Mouse (Mus musculus): ENCODE measurements around the gene Nme3.
"Not testable (repeated sequence)": the region's sequence is repeated elsewhere in the genome, so short reads cannot be mapped to it uniquely, and the experiment has no call there.

The Nme3 gene

DNA sequence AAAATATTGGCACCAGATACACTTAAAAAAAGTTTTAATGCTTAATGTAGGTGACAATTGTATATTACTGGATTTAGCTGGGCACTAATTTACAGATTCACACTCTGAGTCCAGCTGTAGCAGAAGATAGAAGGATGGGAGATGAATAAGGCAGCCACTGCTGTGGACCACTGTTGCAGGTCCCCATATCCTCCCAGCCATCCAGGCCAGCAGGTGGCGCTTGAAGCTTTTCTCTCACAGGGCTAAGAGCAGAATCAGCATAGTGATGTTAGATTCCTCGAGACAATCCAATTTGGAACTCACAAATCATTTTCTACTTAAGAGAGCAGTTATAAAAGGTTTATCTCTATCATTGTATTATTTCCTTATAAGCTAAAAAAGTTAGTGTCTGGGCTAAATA lies 46.2 kb downstream of the Nme3 start:
- in situ Hi-C loops (cut with MboI; ENCODE audit: low pct_unique_long_range_greater_than_20kb in 1 of 2, low sequenced_read_pairs in 2 of 2, unreplicated experiment in 1 of 2): not testable (repeated sequence)

GRCm38 (mm10) chr17:24943036-24943435 lies 46.7 kb downstream of the Nme3 start:
- in situ Hi-C loops (cut with MboI; ENCODE audit: low pct_unique_long_range_greater_than_20kb in 1 of 2, low sequenced_read_pairs in 2 of 2, unreplicated experiment in 1 of 2): no loop called here

- in situ Hi-C loops (cut with MboI; ENCODE audit: low pct_unique_long_range_greater_than_20kb in 1 of 2, low sequenced_read_pairs in 2 of 2, unreplicated experiment in 1 of 2): not testable (repeated sequence)
These were observed 47.3 kb downstream of the Nme3 start for GRCm38 (mm10) chr17:24943589-24943988.
